Mouse (Mus musculus) 416B (cell line): ENCODE data around the gene Hfe.
"Not testable (repeated sequence)": the region's sequence is repeated elsewhere in the genome, so short reads cannot be mapped to it uniquely, and the experiment has no call there.

Source experiments
- DNase-seq: peaks from one replicate; pipeline ENCODE4 v3.0.0; 2011; ENCODE audit warnings: low read depth

Gene Hfe

DNA sequence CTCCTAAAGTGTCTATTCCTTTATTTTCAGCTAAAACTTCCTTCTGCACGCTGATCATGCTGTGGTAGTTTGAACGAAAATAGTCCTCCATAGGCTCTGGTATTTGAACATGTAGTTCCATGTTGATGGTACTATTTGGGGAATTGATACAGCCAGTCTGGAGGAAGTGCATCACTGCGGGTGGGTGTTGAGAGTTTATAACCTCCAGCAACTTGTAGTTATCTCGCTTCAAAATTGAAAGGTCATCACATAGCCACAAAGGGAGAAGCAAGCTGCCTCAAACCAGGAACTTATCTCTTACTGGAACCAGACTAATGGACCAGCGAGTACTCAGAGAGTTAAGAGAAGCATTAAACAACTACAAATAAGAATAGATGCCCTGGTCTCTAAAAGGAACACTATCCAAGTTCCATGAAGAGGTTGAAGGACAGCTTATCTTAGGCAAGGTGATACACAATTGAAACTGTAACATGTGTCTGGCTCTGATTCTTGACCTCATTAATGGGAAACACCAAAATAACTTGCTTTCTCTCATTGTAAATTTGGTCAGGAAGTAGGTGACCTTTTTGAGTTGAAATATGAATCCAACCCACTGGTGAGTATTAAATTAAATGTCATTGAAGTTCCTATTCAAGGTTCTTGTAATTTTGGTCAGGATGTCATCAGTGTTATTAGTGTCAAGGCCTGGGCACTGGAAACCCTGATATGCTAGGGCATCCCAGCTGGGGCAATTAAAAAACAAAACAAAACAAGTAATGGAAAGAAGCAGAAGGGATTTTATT, 5.8 kb upstream of the Hfe start:
- no peak for DNase-seq

DNA sequence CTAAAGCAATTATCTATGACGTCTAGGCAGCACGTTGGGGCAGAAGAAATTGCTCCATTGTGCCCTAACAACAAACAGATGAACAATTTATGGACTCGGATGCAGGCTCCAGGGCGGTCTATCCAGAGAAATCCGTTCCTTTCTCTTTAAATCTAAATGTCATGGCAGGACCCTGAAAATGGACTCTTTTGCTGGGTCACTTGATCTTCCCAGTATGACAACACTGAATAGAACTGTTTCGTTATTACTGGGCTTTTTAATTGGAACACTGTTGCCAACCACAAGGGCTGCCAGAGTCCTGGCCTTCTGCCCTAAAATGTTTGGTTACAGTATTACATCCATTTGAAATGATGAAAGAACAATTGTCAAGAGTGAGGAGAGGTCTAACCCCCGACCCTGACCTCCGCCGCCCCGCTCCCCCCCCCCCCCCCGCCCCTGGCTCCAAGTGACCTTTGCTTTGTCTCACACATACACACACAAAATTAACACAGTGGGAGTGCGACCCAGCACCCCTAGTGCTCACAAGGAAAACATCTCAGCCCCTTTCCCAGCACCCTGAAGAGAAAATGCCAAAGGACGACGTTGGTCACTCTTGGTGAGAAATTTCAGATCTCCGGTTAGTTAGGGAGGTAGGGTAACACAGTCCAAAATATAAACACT, 810 bp downstream of the Hfe start:
- DNase-seq, result no peak

DNA sequence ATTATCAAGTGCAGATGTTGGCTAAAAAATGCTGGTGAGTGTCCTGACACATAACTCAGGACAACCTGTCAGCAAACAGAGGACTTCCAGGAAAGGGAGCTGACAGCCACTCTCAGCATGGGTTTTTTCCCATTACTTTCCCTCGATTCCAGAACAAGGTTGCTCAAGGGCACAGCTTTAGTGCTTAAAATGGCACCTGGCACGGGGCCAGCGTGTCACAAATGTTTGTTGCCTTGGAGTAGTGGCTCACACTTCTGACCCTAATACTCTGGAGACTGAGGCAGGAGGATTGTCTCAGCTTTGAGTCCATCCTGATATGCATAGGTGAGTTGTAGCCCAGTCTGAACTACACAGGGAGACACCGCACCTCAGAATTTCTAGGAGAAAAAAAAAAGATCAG, 2.0 kb downstream of the Hfe start:
- DNase-seq, result no peak

DNA sequence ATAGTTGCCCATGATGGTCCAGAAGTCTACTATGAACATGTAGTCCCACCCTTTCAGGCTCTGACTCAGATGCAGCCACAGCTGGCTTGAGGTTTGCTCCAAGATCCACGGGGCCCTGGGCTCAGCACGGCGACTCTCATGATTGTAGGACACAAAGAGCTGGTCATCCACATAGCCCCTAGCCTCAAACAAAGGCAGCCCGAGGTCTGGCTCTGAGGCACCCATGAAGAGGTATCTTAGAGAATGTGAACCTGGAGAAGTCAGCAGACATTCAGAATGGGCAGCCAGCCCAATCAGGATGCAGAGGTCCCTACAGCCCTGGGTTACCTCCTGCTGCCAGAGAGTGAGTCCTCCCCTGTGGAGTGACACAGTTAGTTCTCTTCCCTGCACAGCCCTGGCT, 2.6 kb downstream of the Hfe start:
- no peak for DNase-seq

DNA sequence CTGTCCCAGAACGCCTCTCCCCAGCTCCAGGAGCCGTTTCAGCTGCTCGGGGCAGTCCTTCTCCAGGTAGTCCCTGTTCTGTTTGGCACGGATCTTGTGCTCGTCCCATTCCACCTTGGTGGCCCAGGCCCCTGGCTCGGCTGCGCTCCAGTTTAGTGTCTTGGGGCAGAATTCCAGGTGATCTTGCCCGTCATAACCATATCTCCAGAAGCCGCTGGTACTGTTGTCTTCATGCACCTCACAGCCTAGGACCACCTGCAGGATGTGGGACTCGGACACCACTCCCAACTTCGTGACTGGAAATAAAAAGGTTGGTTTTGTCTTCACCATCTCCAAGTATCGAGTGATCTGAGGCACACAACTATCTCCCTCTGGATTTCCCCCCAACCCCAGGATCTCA, 3.9 kb downstream of the Hfe start:
- DNase-seq, result no peak

DNA sequence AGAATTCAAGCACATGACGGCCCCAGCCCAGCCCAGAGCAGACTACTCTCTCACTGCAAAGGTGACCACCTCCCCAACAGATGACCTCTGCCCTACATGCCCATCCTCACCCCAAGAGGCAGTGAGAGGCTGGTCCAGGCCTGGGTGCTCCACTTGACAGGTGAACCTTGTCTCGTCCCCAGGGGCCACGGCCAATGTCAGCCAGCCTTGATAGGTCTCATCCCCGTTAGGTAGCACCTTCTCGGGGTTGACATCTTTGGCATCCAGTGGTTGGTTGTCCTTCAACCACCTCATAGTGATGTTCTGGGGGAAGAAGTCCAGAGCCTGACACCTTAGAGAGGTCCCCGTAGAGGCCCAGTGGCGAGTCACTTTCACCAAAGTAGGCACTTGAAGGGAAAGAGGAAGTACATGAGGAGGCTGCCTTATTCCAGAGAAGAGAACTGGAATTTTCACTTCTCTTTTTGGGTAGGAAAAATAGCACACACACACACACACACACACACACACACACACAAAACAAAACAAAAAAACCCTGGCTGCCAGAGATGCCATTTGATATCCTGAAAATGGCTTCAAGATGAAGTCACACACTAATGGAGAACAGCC, 4.8 kb downstream of the Hfe start:
- no peak for DNase-seq

DNA sequence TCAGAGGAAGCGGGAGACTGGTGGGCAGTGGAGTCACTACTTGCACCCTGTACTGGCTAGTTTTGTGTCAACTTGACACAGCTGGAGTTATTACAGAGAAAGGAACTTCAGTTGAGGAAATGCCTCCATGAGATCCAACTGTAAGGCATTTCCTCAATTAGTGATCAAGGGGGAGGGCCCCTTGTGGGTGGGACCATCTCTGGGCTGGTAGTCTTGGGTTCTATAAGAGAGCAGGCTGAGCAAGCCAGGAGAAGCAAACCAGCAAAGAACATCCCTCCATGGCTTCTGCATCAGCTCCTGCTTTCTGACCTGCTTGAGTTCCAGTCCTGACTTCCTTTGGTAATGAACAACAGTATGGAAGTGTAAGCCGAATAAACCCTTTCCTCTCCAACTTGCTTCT, 7.9 kb downstream of the Hfe start:
- not testable (repeated sequence) for DNase-seq

DNA sequence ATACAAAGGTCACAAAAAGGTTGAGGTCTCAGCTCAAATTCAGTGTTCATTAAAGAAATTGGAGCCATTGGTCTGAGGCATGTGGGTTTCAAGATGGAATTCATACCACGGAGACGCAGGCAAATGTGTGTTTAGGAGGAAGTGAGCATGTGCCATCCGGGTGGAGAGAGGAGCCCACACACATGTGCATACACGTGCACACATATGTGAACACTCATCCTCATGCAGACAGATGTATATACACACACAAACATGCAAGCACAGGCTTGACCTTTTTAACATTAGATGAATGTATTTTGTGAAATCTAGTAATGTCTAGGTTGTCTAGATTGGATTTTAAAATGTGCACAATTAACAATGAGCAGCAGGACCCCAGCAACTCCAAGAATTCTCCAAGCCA, 8.4 kb downstream of the Hfe start:
- no peak for DNase-seq

DNA sequence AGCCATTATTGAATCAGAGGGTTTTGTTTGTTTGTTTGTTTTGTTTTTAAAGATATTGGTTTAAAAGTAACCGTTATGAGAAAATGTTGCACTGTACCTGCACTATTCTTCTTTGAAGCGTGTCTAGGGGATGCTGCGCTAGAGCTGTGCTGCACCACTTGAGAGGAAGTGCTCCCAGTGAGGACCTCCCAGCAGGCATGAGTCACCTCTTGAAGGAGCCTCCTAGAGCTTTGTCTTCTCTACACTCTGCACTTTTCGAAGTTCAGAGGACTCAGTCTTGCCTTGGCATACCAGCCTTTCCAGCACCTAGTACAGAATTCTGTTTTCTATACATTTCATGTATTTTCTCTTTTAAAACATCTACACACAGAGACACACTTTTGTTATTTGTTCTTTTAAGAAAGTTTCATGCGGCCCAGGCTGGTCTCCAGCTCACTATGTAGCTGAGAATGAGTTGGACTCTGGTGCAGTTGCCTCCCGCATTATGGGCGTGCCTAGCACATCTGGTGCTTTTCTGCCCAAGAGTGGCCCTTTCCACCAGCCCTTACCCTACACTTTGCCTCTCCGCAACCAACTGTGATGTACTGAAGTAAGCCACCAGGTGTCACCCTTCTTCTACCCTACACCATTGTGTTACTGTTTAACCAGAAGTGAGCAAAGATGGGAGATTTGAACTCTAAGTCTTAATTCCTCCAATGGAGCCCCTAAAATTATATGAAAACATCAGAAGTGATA, 9.7 kb downstream of the Hfe start:
- DNase-seq, result peak; percentile 92

DNA sequence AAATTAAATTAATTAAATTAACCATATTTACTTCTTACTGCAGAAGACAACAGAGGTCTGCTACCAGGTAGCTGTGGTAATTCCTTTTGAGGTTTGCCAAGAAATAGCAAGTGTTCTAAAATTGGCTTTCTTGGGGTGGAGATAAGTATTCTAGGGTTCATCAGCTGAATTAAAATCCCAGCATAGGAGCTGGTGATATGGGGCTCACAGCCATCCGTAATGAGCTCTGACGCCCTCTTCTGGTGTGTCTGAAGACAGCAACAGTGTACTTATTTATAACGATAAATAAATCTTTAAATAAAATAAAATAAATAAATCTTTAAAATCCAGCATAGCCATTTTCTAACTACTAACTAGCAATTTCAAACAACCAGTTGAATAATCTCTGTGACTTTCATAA, 10.9 kb downstream of the Hfe start:
- DNase-seq, result no peak

DNA sequence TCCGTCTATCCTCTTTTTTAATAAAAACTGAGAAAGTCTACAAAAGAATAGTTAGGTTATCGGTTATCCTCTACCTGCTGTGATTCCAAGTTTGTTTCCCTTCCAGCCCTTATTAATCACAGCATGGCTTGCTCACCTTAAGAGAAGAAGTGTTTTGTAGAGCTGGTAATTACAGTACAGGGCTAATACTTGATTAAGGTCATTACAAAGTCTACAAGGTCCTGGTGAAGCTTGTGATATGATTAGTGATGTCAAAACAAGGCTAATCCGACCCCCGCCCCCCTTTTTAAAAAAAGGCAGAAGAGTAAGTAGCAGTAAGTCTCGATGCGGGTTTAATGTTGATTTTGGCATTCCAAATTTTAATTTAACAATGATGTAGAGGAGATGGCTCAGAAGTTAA, 11.7 kb downstream of the Hfe start:
- no peak for DNase-seq

DNA sequence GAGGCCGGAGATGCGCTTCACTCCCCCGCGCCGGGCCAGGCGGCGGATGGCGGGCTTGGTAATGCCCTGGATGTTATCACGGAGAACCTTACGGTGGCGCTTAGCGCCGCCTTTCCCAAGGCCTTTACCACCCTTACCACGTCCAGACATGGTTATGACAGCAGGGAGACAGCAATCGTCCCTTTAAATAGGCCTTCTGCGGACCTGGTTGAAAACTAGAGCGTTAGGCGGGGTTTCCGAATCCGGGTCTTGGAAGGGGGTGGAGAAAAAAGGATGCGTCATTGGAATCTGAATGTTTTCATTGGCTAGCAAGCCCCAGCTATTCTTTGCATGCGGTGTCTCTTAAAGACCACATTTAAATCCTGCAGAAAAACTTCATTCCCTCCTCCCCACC, 12.4 kb downstream of the Hfe start, which contains the start of gene Hist1h4c:
Gene Hist1h4c, minus strand, starts transcription at position 155 of the 394 bp plus-strand sequence.
- DNase-seq, result peak; percentile 100

DNA sequence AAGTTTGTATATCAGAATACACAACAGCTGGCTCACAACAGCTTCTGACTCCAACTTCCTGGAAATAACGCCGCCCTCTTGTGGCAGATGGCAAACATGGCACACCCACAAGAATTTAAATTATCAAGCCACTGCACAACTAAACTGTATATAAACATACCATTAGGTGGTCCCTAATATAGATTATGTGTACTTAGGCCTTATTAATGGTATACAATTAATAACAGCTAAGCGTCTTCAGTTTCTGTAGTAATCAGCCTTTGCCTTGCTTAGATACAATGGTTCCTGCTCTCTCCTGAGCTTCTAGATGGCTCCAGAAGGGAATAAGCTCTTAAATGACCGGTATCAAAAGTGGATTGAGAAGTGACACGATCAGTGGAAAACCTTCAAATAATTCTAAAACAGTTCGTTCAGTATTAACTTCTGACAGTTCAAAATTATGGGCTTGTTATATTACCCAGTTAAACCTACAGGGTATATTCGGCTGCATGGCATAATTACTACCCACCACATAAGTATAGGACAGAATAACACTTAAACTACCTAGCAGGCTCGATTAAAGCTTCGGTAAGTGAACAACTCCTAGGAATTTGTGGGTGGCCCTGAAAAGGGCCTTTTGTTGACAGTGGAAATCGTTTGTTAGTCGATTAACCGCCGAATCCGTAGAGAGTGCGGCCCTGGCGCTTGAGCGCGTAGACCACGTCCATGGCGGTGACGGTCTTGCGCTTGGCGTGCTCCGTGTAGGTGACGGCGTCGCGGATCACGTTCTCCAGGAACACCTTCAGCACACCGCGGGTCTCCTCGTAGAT, 13.0 kb downstream of the Hfe start:
- peak; percentile 92 for DNase-seq

DNA sequence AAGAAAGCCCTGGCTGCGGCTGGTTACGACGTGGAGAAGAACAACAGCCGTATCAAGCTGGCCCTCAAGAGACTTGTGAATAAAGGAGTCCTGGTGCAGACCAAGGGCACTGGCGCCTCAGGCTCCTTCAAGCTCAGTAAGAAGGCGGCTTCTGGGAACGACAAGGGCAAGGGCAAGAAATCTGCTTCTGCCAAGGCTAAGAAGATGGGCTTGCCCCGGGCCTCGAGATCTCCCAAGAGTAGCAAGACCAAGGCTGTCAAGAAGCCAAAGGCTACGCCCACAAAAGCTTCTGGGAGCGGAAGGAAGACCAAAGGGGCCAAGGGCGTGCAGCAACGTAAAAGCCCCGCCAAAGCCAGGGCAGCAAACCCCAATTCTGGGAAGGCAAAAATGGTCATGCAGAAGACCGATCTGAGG, 14.6 kb downstream of the Hfe start:
- no peak for DNase-seq

DNA sequence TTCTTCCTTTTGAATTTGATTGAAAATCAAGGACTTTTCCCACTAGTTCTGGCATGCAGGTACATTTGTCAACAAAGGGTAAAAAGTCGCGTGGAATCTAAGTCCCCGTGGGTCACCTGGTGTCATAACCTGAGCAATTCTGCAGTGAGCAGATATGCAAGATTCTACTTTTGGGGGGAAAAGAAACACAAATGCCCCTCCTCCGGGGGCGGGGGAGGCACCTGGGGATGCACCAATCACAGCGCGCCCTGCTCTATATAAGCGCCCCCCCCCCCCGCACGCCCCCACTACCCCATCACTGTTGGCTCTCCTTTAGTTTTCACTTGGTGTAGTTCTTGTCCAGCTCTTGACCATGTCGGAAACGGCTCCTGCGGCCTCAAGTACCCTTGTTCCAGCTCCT, 15.1 kb downstream of the Hfe start, which contains the start of gene Hist1h1t:
Gene Hist1h1t, plus strand, starts transcription at position 301 of the 400 bp plus-strand sequence.
- DNase-seq, result no peak

DNA sequence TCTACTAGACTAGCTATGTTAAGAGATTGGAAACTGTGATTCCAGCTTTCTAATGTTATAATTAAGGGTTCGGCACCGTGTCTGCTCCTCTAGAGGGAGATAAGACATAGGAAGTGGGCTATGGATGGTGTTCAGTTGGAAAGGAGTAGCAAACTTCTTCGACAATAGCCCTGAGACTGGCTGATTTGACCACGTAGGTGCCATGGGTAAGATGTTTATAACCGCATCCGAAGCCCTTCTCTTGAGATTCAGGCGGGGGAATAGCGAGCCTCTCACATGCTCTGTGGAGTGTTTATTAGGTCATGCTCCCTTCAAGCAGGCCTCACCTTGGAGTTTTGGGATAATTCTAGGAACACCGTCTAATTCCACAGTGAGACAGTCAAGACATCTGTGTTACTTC, 15.7 kb downstream of the Hfe start:
- DNase-seq, result no peak

DNA sequence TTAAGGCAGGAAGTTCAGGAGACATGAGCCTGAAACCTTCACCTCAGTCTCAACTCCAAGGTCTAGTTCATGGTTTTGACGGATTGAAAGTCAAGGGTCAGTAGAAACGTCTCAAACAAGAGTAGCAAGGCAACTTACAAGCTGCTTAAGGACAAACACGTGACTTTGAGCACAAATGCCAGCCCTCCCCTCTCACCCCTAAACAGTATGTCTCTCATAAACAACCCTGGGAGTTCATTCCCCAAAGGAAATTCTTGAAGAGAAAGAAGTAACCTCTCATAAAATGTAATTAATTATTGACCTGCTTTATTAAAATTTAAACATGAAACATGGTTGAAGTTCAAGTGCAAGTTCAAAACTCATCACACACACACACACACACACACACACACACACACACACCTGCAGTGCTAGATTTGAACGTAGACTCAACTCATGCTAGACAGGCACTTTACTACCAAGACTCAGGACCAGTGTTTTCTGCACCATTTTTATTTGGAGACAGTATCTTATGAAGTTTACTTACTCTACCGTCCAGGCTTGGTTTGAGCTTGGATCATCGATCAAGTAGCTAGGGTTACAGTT, 16.7 kb downstream of the Hfe start:
- DNase-seq, result no peak

DNA sequence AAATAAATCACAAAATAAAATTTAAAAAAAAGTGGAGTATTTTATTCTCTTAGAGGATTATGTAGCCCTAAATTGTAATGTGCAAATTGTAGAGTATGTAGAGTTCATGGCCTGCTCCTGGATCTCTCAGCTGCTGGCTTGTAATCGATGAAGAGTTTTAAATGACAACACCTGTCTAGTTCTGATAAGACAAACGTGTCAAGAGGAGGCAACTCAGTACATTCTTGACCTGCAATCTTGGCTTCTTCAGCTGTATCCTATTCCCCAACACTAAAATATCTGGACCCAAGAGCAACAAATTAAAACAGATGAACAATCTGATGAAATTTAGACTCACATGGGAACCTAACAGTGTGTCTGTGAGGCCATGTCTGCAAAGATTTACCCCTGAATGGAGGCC, 21.2 kb downstream of the Hfe start:
- DNase-seq, result no peak

DNA sequence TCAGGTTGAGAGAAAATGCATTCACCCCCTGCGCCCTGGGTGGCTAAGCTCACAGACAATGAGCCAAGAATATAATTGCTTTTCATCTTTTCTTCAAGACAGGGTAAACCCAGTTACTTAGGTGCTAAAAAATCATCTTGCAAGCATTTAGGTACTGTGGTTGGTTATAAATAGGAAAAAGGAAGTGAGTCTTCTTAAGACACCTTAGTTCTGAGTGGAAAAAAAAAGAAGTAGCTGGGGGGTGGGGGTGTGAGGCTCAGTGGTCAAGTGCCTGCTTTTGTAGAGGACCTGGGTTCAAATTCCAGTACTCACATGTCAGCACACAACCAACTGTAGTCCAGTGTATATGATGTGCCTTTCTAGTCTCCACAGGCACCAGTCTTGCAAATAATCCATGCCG, 21.7 kb downstream of the Hfe start:
- no peak for DNase-seq

DNA sequence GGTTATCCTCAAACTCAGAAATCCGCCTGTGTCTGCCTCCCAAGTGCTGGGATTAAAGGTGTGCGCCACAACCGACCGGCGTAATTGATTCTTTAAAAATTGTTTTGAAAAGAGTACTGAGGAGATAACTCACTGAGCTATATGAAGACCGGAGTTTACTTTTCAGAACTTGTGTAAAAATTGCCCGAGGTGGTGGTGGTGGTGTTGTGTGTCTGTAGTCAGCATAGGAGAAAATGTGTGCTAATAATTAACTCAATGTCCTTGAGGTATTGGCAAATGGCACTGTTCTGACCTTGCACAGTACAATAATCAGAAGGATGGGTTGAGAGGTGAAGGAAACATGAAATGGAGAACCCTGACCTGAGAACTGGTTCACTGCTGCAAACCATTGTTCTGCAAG, 22.7 kb downstream of the Hfe start:
- DNase-seq, result no peak

DNA sequence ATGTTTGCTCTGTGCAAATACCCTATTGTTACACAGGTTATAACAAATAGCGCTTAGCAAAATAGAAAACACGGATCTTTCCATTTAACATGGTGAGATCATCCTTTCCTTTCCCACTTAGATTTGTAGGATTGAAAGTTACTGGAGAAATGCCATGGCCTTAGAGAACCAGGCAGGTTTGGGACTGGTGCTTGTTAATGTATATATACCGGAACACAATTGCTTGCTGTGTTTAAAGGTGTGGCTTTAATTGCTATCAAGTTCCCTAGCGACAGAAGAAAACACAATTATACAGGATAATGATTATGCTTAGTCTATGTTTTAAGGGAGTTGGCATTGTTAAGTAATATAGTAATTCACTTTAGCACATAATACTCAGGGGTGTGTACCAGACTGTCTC, 23.5 kb downstream of the Hfe start:
- no peak for DNase-seq
